Mouse (Mus musculus): Measurements from ENCODE around the gene Angel1. TPM values are rescaled to one million over a fixed set of nuclear protein-coding genes. Genes with fewer than 3 reads are reported as not detected.

The Angel1 gene
- polyA plus RNA-seq, 1 experiment from 2014 or later = 10.0 TPM

DNA sequence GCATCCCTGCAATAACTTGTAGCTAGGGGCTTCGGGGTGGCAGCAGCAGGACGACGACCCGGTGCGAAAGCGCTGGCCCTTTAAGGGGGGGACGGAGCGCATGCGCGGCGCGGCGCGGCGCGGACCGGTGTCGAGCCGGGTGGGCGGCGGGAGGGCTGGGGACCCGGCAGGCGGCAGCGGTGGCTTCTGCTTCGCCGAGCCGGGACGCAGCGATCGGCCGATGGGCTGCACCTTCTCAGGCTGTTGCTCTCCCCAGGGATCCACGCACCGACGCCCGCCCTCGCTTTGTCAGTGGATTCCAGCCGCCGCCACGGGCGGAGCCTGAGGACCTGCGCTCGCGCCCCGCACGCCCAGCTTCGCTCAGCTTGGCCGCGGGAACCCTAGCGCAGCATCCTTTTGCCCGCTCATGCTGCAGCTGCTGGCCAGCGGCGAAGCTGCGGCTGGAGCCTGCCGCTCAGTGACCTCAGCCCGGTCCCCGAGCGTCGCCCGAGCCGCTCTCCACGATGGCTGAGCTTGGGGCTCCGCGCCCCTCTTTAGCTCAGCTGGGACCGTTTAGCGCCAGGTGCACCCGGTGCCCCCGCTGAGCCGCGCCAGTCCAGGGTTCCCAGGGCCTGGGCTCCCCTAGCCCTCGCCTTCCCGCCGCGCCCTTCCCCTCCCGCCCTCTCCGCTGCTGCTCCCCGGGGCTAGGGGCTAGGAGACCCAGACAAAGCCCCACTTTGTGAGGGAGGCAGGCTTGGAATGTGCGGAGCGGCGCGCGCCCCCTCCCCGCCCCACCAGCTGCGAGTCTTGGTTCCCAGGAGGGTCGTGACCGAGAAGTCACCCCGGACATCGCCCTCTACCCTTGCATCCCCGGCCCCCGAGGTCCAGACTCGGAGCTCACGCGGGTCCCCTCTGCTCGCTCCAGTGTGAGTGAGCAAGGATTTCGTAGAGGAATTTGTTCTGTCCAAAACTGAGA, 47.4 kb downstream of the Angel1 start, which contains the start of gene Vash1:
Gene Vash1, plus strand, starts transcription at position 110 of the 955 bp plus-strand sequence.
- Histone ChIP-seq H3K4me2 (ENCODE audit: low read depth, low read length) (peak within 1 kb of the TSS; percentile 63), H3K9me3 (ENCODE audit: control insufficient read depth, low read length) (no peaks in the 10 kb centered on the region), H3K4me3 (ENCODE audit: low read depth, low read length) (peak within 1 kb of the TSS; percentile 98), H3K9ac (replicated peaks; ENCODE audit: low read depth, low read length) (peak within 1 kb of the TSS; percentile 99), H3K27me3 (ENCODE audit: control insufficient read depth, insufficient read depth, low read length) (no peaks in the 10 kb centered on the region), H3K36me3 (ENCODE audit: control insufficient read depth, insufficient read depth, low read length) (no peaks in the 10 kb centered on the region), H3K4me1 (ENCODE audit: control insufficient read depth, insufficient read depth, low read length) (peaks cover 22% of the 10 kb centered on the region), H3K27ac (ENCODE audit: low read depth, low read length) (peak within 1 kb of the TSS; percentile 97)
- peak; percentile 81 for ATAC-seq (ENCODE audit: low read depth)
- WGBS = 1% methylated on average over 84 of the region's 94 CpGs

- H3K4me1 ChIP-seq (ENCODE audit: control insufficient read depth, insufficient read depth, low read length) = no peaks in the 10 kb centered on the region
- WGBS = 81% methylated on average over 5 of the region's 5 CpGs
- no peak overlapping the region for H3K27ac ChIP-seq (ENCODE audit: low read depth, low read length)
- no peaks in the 10 kb centered on the region for H3K27me3 ChIP-seq (ENCODE audit: control insufficient read depth, insufficient read depth, low read length)
- ATAC-seq (ENCODE audit: low read depth) = no peak
- no peaks in the 10 kb centered on the region for H3K9me3 ChIP-seq (ENCODE audit: control insufficient read depth, low read length)
- no peak overlapping the region for H3K9ac ChIP-seq (replicated peaks; ENCODE audit: low read depth, low read length)
- no peaks in the 10 kb centered on the region for H3K36me3 ChIP-seq (ENCODE audit: control insufficient read depth, insufficient read depth, low read length)
- H3K4me3 ChIP-seq (ENCODE audit: low read depth, low read length) = no peak overlapping the region
- H3K4me2 ChIP-seq (ENCODE audit: low read depth, low read length) = no peak overlapping the region
Measured at GRCm38 (mm10) chr12:86672507-86672906, 53.8 kb downstream of the Angel1 start.

GRCm38 (mm10) chr12:86672105-86672504, 54.2 kb downstream of the Angel1 start:
- H3K4me2 ChIP-seq (ENCODE audit: low read depth, low read length) = no peak overlapping the region
- WGBS = 91% methylated on average over 4 of the region's 4 CpGs

GRCm38 (mm10) chr12:86668404-86668803, 57.9 kb downstream of the Angel1 start:
- H3K4me2 ChIP-seq (ENCODE audit: low read depth, low read length) = no peak overlapping the region
- H3K4me1 ChIP-seq (ENCODE audit: control insufficient read depth, insufficient read depth, low read length) = no peaks in the 10 kb centered on the region

More at GRCm38 (mm10) chr12:86672105-86672504, 54.2 kb downstream of the Angel1 start:
- Histone ChIP-seq H3K9ac (replicated peaks; ENCODE audit: low read depth, low read length) (no peak overlapping the region), H3K9me3 (ENCODE audit: control insufficient read depth, low read length) (no peaks in the 10 kb centered on the region), H3K4me3 (ENCODE audit: low read depth, low read length) (no peak overlapping the region), H3K27ac (ENCODE audit: low read depth, low read length) (no peak overlapping the region), H3K36me3 (ENCODE audit: control insufficient read depth, insufficient read depth, low read length) (no peaks in the 10 kb centered on the region), H3K27me3 (ENCODE audit: control insufficient read depth, insufficient read depth, low read length) (no peaks in the 10 kb centered on the region), H3K4me1 (ENCODE audit: control insufficient read depth, insufficient read depth, low read length) (no peaks in the 10 kb centered on the region)
- no peak for ATAC-seq (ENCODE audit: low read depth)

GRCm38 (mm10) chr12:86665656-86666055, 60.6 kb downstream of the Angel1 start:
- Histone ChIP-seq H3K4me2 (ENCODE audit: low read depth, low read length) (no peak overlapping the region), H3K4me1 (ENCODE audit: control insufficient read depth, insufficient read depth, low read length) (no peaks in the 10 kb centered on the region), H3K9ac (replicated peaks; ENCODE audit: low read depth, low read length) (no peak overlapping the region), H3K27me3 (ENCODE audit: control insufficient read depth, insufficient read depth, low read length) (no peaks in the 10 kb centered on the region), H3K9me3 (ENCODE audit: control insufficient read depth, low read length) (no peaks in the 10 kb centered on the region), H3K27ac (ENCODE audit: low read depth, low read length) (no peak overlapping the region), H3K4me3 (ENCODE audit: low read depth, low read length) (no peak overlapping the region), H3K36me3 (ENCODE audit: control insufficient read depth, insufficient read depth, low read length) (no peaks in the 10 kb centered on the region)
- WGBS = 68% methylated on average over 3 of the region's 3 CpGs
- ATAC-seq (ENCODE audit: low read depth) = no peak

More at GRCm38 (mm10) chr12:86668404-86668803, 57.9 kb downstream of the Angel1 start:
- no peak overlapping the region for H3K27ac ChIP-seq (ENCODE audit: low read depth, low read length)
- WGBS = 90% methylated on average over 2 of the region's 2 CpGs
- H3K9me3 ChIP-seq (ENCODE audit: control insufficient read depth, low read length) = no peaks in the 10 kb centered on the region
- no peaks in the 10 kb centered on the region for H3K36me3 ChIP-seq (ENCODE audit: control insufficient read depth, insufficient read depth, low read length)
- H3K4me3 ChIP-seq (ENCODE audit: low read depth, low read length) = no peak overlapping the region
- H3K27me3 ChIP-seq (ENCODE audit: control insufficient read depth, insufficient read depth, low read length) = no peaks in the 10 kb centered on the region
- no peak overlapping the region for H3K9ac ChIP-seq (replicated peaks; ENCODE audit: low read depth, low read length)
- no peak for ATAC-seq (ENCODE audit: low read depth)

GRCm38 (mm10) chr12:86660466-86660865, 65.8 kb downstream of the Angel1 start:
- H3K27ac ChIP-seq (ENCODE audit: low read depth, low read length) = no peak overlapping the region
- WGBS = 83% methylated on average over 2 of the region's 2 CpGs
- no peak overlapping the region for H3K9ac ChIP-seq (replicated peaks; ENCODE audit: low read depth, low read length)
- no peak for ATAC-seq (ENCODE audit: low read depth)
- H3K4me2 ChIP-seq (ENCODE audit: low read depth, low read length) = no peak overlapping the region
- no peak overlapping the region for H3K4me3 ChIP-seq (ENCODE audit: low read depth, low read length)
- peaks cover 5% of the 10 kb centered on the region; the same call in 1 of the 2 replicates for H3K4me1 ChIP-seq (ENCODE audit: control insufficient read depth, insufficient read depth, low read length)
- H3K36me3 ChIP-seq (ENCODE audit: control insufficient read depth, insufficient read depth, low read length) = no peaks in the 10 kb centered on the region
- no peaks in the 10 kb centered on the region for H3K27me3 ChIP-seq (ENCODE audit: control insufficient read depth, insufficient read depth, low read length)
- H3K9me3 ChIP-seq (ENCODE audit: control insufficient read depth, low read length) = no peaks in the 10 kb centered on the region

DNA sequence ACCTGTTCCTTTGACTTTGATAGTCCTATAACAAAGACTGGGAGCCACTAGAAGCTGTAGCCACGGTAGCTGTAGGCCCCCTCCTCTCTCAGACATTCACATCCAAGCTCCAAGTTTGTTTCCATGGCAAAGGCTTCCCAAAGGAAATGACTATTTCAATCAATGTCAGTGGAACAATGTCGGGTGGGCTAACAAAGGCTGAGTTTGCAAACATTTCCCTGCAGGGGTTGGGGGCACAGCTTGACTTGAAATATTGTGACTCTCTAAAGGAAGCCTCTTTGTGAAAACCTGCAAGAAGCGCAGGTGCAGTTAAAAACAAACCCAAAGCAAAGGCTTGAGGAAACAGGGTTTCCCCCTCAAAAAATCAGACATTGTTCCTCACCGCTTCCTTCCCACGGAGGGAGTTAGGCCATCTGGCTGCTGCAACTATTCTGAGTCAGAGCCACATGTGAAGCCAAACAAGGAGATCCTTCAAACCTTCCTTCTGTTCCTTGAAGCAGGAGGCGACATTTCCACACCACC, 66.8 kb downstream of the Angel1 start:
- Histone ChIP-seq H3K4me1 (ENCODE audit: control insufficient read depth, insufficient read depth, low read length) (peaks cover 5% of the 10 kb centered on the region; the same call in 1 of the 2 replicates), H3K4me2 (ENCODE audit: low read depth, low read length) (no peak overlapping the region), H3K27ac (ENCODE audit: low read depth, low read length) (no peak overlapping the region), H3K9ac (replicated peaks; ENCODE audit: low read depth, low read length) (no peak overlapping the region), H3K4me3 (ENCODE audit: low read depth, low read length) (no peak overlapping the region), H3K27me3 (ENCODE audit: control insufficient read depth, insufficient read depth, low read length) (no peaks in the 10 kb centered on the region), H3K36me3 (ENCODE audit: control insufficient read depth, insufficient read depth, low read length) (no peaks in the 10 kb centered on the region), H3K9me3 (ENCODE audit: control insufficient read depth, low read length) (no peaks in the 10 kb centered on the region)
- 5% methylated on average over 6 of the region's 6 CpGs for WGBS
- ATAC-seq (ENCODE audit: low read depth) = peak; percentile 61; the same call in 1 of the 2 replicates

- H3K27me3 ChIP-seq (ENCODE audit: control insufficient read depth, insufficient read depth, low read length) = no peaks in the 10 kb centered on the region
- ATAC-seq (ENCODE audit: low read depth) = peak; percentile 78
- 36% methylated on average over 4 of the region's 4 CpGs for WGBS
- no peak overlapping the region for H3K4me2 ChIP-seq (ENCODE audit: low read depth, low read length)
- no peak overlapping the region for H3K9ac ChIP-seq (replicated peaks; ENCODE audit: low read depth, low read length)
- no peak overlapping the region for H3K4me3 ChIP-seq (ENCODE audit: low read depth, low read length)
- H3K36me3 ChIP-seq (ENCODE audit: control insufficient read depth, insufficient read depth, low read length) = no peaks in the 10 kb centered on the region
- no peaks in the 10 kb centered on the region for H3K4me1 ChIP-seq (ENCODE audit: control insufficient read depth, insufficient read depth, low read length)
- no peaks in the 10 kb centered on the region for H3K9me3 ChIP-seq (ENCODE audit: control insufficient read depth, low read length)
- no peak overlapping the region for H3K27ac ChIP-seq (ENCODE audit: low read depth, low read length)
Measured at GRCm38 (mm10) chr12:86652570-86653041, 73.7 kb downstream of the Angel1 start.

Data from neural tube, embryonic 14.5 days (tissue).